Mouse (Mus musculus) thymus, postnatal 10 days (tissue): ENCODE data around the gene Btd.
"Not testable (repeated sequence)": the region's sequence is repeated elsewhere in the genome, so short reads cannot be mapped to it uniquely, and the experiment has no call there.

ENCODE experiments used
- DNase-seq, 2 experiments: peaks; one replicate each; pipeline ENCODE4 v3.0.0; 2021; ENCODE audit warnings: low spot score in 2 of 2

Gene Btd

GRCm38 (mm10) chr14:31640890-31641505 is at the start of gene Btd, which contains the start of gene Hacl1:
Gene Btd (plus strand): TSS chr14:31641028.
Gene Hacl1 (minus strand): TSS chr14:31641286.
- peak; percentile 87 to 89 for DNase-seq

- no peak for DNase-seq
Observed at GRCm38 (mm10) chr14:31591243-31591642, 49.6 kb upstream of the Btd start, which contains the start of gene Colq. Gene Colq (minus strand): TSS chr14:31591343.

GRCm38 (mm10) chr14:31593036-31593435 is 47.8 kb upstream of the Btd start:
- DNase-seq, result no peak

- no peak for DNase-seq
Observed at GRCm38 (mm10) chr14:31594693-31595092, 46.1 kb upstream of the Btd start.

DNA sequence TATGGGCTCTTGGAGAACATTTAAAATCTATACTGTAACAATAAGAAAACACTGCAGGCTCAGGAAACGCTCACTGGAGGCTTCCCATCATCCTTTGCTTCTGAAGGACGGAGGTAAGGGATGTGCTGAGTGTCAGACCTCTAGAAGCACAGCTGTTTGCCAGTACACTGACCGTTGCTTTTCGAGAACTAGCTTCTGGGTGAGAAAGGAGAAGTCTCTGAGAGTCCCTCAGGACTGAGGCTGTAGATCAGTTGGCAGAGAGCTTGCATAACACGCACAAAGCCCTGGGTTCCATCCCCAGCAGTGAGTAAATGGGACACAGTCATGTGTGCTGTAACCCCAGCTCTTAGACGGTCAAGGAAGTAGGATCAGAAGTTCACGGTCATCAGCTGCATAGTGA is 44.4 kb upstream of the Btd start:
- no peak for DNase-seq

- DNase-seq, result no peak
Observed at GRCm38 (mm10) chr14:31597446-31597845, 43.4 kb upstream of the Btd start.

DNA sequence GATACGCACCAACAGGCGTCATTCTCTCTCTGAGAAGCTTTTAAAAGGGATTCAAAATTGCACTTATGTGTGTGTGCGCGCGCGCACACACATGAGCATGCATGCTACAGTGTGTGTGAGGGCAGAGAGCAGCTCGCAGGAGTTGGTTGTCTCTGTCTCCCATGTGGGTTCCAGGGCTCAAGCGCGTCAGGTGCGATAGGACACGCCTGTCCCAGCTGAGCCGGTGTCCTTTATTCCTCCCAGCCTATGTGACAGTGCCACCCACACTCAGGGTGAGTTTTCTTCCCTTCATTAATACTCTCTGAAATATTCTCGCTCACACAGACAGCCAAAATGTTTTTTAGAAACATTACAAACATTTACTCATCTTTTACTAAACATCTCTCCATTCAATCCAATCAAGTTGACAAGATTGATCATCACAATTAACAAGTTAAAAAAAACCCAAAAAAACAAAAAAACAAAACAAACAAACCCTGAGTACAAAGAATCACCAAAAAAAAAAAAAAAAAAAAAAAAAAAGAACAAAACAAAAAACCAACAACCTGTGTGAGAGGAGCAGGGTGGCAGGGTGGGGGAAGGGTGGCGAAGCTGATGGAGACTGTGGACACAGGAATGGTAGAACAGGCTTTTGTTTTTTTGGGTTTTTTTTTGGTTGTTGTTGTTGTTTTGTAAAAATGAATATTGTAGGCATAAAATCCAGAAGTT is 38.8 kb upstream of the Btd start:
- no peak for DNase-seq

DNA sequence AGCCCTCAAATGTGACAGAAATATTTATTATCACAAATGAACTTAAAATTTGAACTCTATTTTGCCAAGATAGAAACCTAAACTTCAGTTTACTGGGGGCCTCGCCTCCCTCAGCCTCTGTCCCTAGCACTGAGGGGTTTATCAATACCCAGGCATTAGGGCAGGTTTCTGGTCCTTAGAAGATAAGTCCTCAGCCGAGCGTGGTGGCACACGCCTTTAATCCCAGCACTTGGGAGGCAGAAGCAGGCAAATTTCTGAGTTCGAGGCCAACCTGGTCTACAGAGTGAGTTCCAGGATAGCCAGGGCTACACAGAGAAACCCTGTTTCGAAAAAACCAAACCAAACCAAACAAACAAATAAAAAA is 38.2 kb upstream of the Btd start:
- not testable (repeated sequence) for DNase-seq

DNA sequence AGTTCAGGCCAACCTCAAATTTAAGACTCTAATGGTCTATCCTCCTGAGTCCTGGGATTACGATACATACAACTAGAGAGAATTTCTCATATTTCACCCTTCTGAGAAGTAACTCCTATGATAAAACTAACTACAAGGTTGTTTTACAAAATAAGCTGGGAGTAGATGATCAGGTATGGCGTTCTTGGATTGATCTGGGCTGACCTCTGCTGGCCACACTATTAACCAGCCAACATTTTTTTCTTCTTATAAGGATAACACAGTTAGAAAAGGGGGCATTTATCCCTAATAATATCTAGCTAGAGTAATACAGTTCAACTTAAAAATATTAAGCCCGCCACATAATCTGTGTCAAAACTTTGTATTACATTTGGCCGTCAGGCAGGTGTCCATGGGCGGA is 35.9 kb upstream of the Btd start:
- DNase-seq, result peak; percentile 29 to 33

DNA sequence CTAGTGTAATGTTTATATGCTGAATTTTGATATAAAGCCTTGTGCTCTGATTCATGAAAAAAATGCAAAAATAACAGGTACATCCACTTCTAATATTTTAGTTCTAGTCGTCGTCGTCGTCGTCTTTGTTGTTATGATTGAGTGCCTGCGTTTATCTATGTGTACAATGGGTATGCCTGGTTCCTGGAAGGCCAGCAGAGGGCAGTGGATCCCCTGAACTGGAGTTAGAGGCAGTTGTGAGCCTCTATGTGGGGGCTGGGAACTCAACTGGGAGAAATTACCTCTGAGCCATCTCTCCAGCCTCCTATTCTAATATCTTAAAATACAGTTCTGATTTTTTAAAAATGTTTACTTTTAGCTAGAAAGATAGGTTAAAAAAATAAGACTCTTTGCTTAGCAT is 35.3 kb upstream of the Btd start:
- DNase-seq, result peak in 1 of 2 experiments; percentile 36

- no peak for DNase-seq
Observed at GRCm38 (mm10) chr14:31611986-31612385, 28.8 kb upstream of the Btd start.

- DNase-seq, result no peak
Observed at GRCm38 (mm10) chr14:31613671-31614070, 27.2 kb upstream of the Btd start.

GRCm38 (mm10) chr14:31617204-31617603 is 23.6 kb upstream of the Btd start:
- DNase-seq, result no peak

DNA sequence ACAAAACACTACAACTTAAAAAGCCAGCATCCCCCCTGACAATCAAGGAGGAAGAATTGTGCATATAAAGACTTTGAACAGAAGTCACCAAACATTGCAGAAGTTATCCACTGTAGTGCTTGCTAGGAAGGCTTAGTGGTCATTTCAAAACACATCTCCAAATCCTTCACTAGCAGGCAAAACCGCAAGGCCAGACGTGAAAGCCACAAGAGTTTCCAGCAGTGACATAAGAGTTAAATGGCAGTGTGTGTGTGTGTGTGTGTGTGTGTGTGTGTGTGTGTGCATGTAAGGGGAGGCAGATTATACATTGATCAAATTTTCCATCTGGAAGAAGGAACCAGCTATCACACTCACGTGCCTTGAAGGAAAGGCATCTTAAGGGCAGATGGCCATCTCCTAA is 22.8 kb upstream of the Btd start:
- no peak for DNase-seq

DNA sequence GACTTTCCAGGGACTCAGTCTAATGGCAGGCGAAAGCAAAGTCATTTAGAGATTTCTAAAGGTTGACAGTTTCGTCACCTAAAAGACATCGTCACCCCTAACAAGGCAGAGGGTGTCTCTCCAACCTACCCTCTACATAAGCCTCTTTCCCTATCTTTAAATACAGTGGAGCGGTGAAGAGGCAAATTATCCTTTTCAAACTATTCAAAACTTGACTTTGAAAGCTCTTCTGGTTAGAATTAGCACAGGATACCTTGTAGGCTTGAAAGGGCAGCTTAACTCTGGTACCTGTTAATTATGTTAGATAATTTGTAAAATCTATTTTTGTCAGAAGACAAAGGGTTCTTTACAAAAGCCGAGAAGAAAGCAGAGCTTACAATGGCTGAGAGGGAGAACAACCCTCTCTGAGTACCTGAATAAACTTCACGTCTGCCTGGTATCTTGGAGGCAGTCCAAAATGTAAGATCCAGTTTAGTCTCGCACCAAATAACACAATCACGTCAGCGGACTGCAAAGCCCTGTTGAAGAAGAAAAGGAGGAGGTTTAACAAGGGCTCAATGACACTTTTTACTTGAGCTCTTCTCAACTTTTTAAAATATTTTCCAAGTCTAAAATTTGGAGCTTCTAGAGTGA is 20.1 kb upstream of the Btd start:
- no peak for DNase-seq

- DNase-seq, result no peak
Observed at GRCm38 (mm10) chr14:31622748-31623147, 18.1 kb upstream of the Btd start.

GRCm38 (mm10) chr14:31630677-31631076 is 10.2 kb upstream of the Btd start:
- no peak for DNase-seq

GRCm38 (mm10) chr14:31640346-31640889 is 410 bp upstream of the Btd start, which contains the start of gene Gm49387:
Gene Gm49387 (minus strand): TSS chr14:31640878.
- DNase-seq, result no peak

- no peak for DNase-seq
Observed at GRCm38 (mm10) chr14:31641506-31642155, 803 bp downstream of the Btd start.

DNA sequence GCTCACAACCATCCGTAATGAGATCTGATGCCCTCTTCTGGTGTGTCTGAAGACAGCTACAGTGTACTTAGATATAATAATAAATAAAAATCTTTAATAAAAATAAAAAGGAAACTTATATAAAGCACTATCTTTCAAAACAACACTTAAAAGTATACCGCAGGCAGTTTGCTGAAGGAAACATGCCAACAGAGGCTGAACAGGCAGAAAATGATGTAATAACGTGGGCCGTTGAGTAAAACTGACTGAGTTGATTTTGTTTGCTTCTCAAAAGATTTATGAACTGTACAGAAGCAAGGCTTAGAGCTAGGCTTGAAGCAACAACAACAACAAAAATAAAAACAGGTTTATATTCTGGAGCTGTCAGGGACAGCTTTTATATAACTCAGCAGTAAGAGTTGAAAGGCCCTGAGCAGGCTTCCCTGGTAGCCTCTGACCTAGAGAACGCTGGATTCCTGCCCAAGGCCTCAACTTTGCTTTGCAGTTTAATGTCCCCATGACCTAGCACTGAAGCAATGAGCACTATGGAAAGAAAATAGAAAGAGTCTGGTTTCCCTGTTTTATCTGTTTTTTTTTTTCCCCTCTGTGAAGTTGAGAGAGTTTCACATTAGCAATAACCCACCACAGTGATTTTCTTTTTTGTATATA is 3.5 kb downstream of the Btd start:
- no peak for DNase-seq

GRCm38 (mm10) chr14:31644931-31645547 is 4.2 kb downstream of the Btd start:
- DNase-seq, result no peak
